Mouse (Mus musculus) spleen, postnatal 36 days (tissue): ENCODE data around the gene Zfp989.
"Not testable (repeated sequence)": the region's sequence is repeated elsewhere in the genome, so short reads cannot be mapped to it uniquely, and the experiment has no call there.

ENCODE experiments used
- DNase-seq, 2 experiments: peaks; one replicate each; pipeline ENCODE4 v3.0.0; 2022; ENCODE audit warnings: low spot score in 2 of 2, mixed read lengths in 1 of 2

Gene Zfp989

DNA sequence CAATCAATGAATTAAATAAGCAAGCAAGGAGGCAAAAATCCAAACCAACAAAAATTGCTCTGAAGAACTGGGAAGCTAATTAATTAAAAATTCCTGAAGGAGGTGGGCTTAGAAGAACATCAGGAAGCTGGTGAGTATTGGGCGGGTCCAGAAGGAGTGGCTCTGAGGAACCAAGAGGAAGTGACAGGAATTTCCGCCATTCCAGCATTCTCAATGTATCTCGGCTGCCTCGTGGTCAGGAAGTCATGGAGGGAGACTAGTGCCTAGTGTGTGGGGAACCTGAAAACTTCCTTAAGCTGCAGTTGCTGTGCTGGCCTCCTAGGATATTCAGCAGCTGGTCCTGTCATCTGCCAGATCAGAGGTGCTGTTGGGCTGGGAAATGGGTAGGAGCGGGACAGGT is at the start of gene Zfp989:
TSS of gene Zfp989 (plus strand) at position 220 of the 400 bp plus-strand sequence.
- DNase-seq, result not testable (repeated sequence)

DNA sequence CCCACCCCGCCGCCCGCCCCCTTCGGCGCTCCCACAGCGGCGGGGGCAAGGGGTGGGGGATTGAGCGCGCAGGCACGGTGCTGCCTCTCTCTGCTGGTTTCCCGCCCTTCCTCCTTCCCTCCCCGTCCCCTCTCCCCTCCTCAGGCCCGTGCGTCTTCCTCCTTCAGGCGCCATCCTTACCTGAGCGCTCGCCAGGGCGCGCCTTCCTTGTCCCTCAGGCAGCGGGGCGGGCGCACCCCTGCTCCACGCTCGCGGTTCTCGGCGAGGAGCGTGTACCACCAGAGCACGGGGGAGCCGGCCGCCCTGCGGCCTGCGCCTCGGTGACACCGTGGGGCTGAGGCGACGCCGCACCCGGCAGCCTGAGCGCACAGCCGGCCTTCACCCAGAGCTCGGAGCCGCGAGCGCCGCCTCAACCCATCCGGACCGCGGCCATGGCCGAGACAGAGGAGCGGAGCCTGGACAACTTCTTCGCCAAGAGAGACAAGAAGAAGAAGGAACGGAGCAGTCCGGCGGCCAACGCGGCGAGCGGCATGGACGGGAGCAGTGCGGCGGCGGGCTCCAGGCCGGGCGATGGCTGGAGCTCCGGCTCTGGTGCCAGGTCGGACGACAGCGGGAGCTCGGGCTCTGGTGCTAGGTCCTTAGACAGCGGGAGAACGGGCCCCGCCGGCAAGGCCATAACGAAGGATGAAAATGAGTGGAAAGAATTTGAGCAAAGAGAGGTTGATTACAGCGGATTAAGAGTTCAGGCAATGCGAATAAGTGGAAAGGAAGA is 39.3 kb upstream of the Zfp989 start:
- no peak for DNase-seq

DNA sequence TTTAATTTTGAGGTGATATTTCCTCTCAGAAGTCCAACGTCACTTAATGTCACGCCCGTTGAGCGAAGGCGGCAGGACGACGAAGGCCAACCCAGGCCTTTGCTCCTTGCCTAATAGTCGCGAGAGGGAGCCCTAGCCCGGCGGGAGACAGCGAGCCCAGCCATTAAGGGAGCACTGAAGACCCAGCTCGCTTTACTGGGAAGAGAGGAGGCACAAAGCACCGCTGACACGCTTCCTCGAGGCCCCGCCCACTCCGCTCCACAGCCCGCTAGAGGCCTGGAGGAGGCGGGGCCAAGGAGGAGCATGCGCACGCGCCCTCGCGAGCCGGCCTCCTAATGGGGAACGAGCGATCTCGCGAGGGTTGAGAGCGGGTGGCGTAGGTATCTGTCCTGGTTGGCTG is 30.1 kb upstream of the Zfp989 start:
- DNase-seq, result not testable (repeated sequence)

DNA sequence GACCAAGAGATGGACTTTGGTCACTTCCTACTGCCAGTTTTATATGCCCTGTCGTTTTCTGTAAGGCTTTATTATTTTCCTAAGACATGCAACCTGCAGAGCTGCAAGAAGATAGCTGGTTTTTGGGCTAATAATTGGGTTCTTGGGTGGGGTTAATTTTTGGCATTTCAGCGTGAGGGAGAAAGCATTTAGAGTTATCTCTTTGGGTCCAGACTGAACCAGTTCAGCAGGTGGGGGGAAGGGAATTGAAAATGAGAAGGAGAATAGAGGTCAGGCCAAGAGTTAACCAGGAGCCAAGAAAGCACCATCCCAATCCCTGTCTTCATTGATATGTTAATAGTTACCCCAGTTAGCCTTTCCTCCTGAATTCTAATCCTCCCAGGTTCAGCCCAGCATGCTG is 4.8 kb downstream of the Zfp989 start:
- DNase-seq, result not testable (repeated sequence)

DNA sequence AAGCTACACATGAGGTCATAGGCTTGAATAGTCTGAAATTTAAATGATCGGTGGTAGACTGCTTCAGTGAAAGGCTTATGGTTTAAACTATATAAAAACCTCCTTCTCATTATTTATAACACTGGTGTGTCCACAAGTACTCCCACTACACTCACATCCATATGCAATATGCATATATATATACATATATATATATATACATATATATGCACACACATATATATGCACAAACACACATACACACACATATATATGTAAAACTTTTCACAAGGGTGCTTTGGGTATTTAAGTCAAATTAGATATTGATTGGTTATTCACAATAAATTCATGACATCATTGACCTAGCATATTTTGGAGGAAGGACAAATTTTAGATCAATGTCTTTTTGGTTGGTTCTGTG is 46.6 kb downstream of the Zfp989 start:
- DNase-seq, result not testable (repeated sequence)

DNA sequence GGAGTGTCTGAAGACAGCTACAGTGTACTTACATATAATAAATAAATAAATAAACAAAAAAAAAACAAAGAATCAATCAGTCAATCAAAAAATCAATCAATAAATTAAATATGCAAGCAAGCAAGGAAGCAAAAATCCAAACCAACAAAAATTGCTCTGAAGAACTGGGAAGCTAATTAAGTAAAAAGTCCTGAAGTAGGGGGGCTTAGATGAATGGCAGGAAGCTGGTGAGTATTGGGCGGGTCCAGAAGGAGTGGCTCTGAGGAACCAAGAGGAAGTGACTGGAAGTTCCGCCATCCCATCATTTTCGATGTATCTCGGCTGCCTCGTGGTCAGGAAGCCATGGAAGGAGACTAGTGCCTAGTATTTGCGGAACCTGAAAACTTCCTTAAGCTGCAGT is 49.8 kb downstream of the Zfp989 start, which contains the start of gene Rex2:
TSS of gene Rex2 (plus strand) at position 301 of the 400 bp plus-strand sequence.
- not testable (repeated sequence) for DNase-seq

GRCm38 (mm10) chr4:147026374-147026773 is 54.6 kb downstream of the Zfp989 start:
- not testable (repeated sequence) for DNase-seq

DNA sequence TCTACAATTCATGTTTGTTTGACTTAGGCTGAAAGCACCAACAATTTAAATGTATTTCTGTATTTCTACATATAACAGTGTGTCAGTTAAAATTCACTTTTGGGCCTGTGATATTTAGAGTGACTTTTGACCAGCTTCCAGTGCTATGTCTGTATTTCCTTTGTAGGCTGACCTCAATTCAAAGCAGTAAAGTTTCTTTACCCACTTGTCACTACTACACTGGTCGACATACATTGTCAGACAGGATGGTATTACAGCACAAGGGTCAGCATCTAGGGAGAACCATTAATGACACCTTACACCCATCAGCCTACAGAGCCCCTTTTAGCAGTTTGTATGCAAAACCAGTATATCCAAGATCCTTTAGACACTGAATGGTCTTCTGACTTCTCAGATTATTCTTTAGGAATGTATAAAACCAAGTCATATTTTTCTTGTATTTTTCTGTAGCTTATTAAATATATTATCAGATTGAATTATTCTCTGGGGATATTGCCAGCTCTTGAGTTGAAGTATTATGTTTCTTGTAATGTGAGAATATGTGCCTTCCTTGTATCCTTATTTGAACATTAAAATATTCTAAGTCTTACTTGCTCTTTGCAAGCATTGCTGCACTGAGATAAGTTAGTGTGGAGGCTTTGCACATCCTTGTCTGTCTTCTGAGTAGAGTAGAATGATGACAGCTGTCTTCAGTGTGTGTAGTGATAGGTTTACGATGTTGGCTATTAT is 59.7 kb downstream of the Zfp989 start:
- not testable (repeated sequence) for DNase-seq
